ENCODE assay signal across 12 mouse cellular contexts in the genomic region with DNA sequence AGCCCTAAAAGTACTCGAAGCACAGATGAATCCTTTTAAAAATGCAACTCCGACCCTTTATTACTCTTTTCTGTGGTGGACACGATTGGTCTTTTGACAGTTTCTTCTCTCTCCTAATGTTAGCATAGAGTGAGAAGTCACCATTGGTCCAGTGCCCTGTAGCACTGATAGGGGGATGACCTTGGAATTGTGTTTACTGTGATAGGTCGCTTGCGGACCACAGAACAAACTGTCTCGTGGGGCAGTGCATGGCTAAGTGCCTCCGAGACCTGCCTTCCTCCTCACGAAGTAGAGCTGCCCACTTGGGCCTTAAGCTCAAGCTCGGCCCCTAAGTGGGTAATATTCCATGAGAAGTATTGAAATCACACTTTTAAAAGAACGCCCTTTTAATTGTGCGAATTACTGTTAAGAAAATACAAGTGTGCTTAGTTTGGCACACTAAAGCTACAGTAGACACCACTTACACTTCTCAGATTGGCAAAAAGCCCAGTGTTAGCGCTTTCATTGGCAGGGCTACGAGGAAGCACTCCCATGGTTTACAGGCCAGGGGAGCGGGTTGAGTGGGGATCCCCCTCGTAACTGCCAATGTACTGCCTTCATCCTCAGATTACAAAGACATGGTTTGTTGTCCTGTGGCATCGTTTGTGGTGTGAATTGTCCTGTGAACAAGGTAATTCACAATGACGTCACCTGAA. TPM values are rescaled to one million over a fixed set of nuclear protein-coding genes. Genes with fewer than 3 reads are reported as not detected.
DNase-seq lines count a peak whose midpoint lies in the region; ATAC-seq and TF ChIP-seq lines count a peak whose summit lies in the region.
"Had no signal": no experiment of that assay in that cellular context is flagged by ENCODE, and none has a peak within 500 bp of the region (broad histone marks: within the 10 kb centered on the region; RNA-seq: fewer than 3 reads in every experiment).

No protein-coding gene starts in this region.

- peak; percentile 35 to 46 for DNase-seq in cerebellum, postnatal 10 days
- no peak for DNase-seq in cerebellum, adult 11 months
- peak; percentile 82 for DNase-seq in liver, adult 2 months (ENCODE audit: extremely low read depth, low read depth, low spot score)
- DNase-seq in liver, embryonic 11.5 days (ENCODE audit: low spot score), result no peak
- DNase-seq in lung, postnatal 25 days (ENCODE audit: low spot score), result peak; percentile 53
- no peak for DNase-seq in gastrocnemius, postnatal 36 days
- no peak for DNase-seq in layer of hippocampus, adult 2 months (ENCODE audit: low spot score in 2 of 2)
- DNase-seq: B cell, adult 2 months; thymus, adult 2 months had no signal

- 17% methylated on average over 17 of the region's 17 CpGs for WGBS in liver, adult 2 months
- 77% methylated on average over 17 of the region's 17 CpGs for WGBS in liver, embryonic 11.5 days
- WGBS in heart, embryonic 13.5 days, result 50% methylated on average over 17 of the region's 17 CpGs

- no peak overlapping the region for H3K4me2 ChIP-seq in liver, embryonic 11.5 days
- H3K4me2 ChIP-seq in heart, embryonic 13.5 days, result peak overlapping the region; percentile 25; the same call in 1 of the 2 replicates
- H3K4me2 ChIP-seq: hindbrain, embryonic 15.5 days; liver, embryonic 15.5 days had no signal

- no peak for TF ChIP-seq CTCF in liver, adult 2 months (IDR thresholded peaks at IDR 0.05; ENCODE audit: low read depth, low read length)
- no peak for TF ChIP-seq CTCF in layer of hippocampus, adult 2 months (conservative IDR thresholded peaks at IDR 0.05)

- intact Hi-C loops in gastrocnemius, postnatal 36 days (cut with DNase I), result no loop called here

- H3K9me3 ChIP-seq in liver, embryonic 11.5 days (ENCODE audit: control insufficient read depth, low read length), result no peaks in the 10 kb centered on the region
- no peaks in the 10 kb centered on the region for H3K9me3 ChIP-seq in heart, embryonic 13.5 days
- H3K9me3 ChIP-seq: hindbrain, embryonic 15.5 days; liver, embryonic 15.5 days had no signal

- no peak overlapping the region for H3K9ac ChIP-seq in liver, adult 2 months (ENCODE audit: low read depth, low read length)
- H3K9ac ChIP-seq in liver, embryonic 11.5 days (ENCODE audit: low read depth, low read length), result no peak overlapping the region
- no peak overlapping the region for H3K9ac ChIP-seq in heart, embryonic 13.5 days
- H3K9ac ChIP-seq: hindbrain, embryonic 15.5 days; liver, embryonic 15.5 days had no signal

- no peak overlapping the region for H3K4me3 ChIP-seq in liver, adult 2 months (ENCODE audit: insufficient read depth, low read depth, low read length)
- no peak overlapping the region for H3K4me3 ChIP-seq in liver, embryonic 11.5 days (ENCODE audit: low read depth, low read length)
- H3K4me3 ChIP-seq in heart, embryonic 13.5 days, result no peak overlapping the region
- H3K4me3 ChIP-seq in layer of hippocampus, adult 2 months, result no peak overlapping the region
- H3K4me3 ChIP-seq: hindbrain, embryonic 15.5 days; liver, embryonic 15.5 days had no signal

- peak overlapping the region; percentile 24 for H3K27ac ChIP-seq in liver, adult 2 months (replicated peaks; ENCODE audit: insufficient read depth, low read depth, low read length)
- H3K27ac ChIP-seq in liver, embryonic 11.5 days (ENCODE audit: low read depth, low read length), result no peak overlapping the region
- H3K27ac ChIP-seq in heart, embryonic 13.5 days (replicated peaks), result peak overlapping the region; percentile 26; the same call in 1 of the 2 replicates
- no peak overlapping the region for H3K27ac ChIP-seq in layer of hippocampus, adult 2 months
- H3K27ac ChIP-seq: hindbrain, embryonic 15.5 days; liver, embryonic 15.5 days had no signal

- H3K27me3 ChIP-seq in liver, adult 2 months (ENCODE audit: control insufficient read depth, insufficient read depth, low read length), result no peaks in the 10 kb centered on the region
- no peaks in the 10 kb centered on the region for H3K27me3 ChIP-seq in liver, embryonic 11.5 days (replicated peaks; ENCODE audit: control insufficient read depth, insufficient read depth, low read length)
- H3K27me3 ChIP-seq in heart, embryonic 13.5 days (replicated peaks), result peaks cover 24% of the 10 kb centered on the region
- H3K27me3 ChIP-seq: hindbrain, embryonic 15.5 days; liver, embryonic 15.5 days had no signal

- H3K36me3 ChIP-seq in liver, adult 2 months (ENCODE audit: control insufficient read depth, insufficient read depth, low read length), result peaks cover 93% of the 10 kb centered on the region
- H3K36me3 ChIP-seq in liver, embryonic 11.5 days (ENCODE audit: control insufficient read depth, insufficient read depth, low read length), result no peaks in the 10 kb centered on the region
- no peaks in the 10 kb centered on the region for H3K36me3 ChIP-seq in heart, embryonic 13.5 days

- H3K79me2 ChIP-seq in liver, adult 2 months (ENCODE audit: control insufficient read depth, insufficient read depth, low read length), result peaks cover 16% of the 10 kb centered on the region; the same call in 1 of the 2 replicates

- no peak for ATAC-seq in liver, embryonic 11.5 days (replicated peaks; ENCODE audit: low FRiP score)
- ATAC-seq in heart, embryonic 13.5 days (ENCODE audit: extremely low read depth, insufficient number of reproducible peaks, low FRiP score, low TSS enrichment), result no peak; the same call in 1 of the 2 replicates

- H3K4me1 ChIP-seq in liver, adult 2 months (ENCODE audit: control insufficient read depth, insufficient read depth, low read length), result peaks cover 36% of the 10 kb centered on the region
- no peaks in the 10 kb centered on the region for H3K4me1 ChIP-seq in liver, embryonic 11.5 days (replicated peaks; ENCODE audit: control insufficient read depth, insufficient read depth, low read length)
- peaks cover 5% of the 10 kb centered on the region for H3K4me1 ChIP-seq in heart, embryonic 13.5 days
- H3K4me1 ChIP-seq: hindbrain, embryonic 15.5 days; liver, embryonic 15.5 days had no signal

- TF ChIP-seq POLR2A in liver, adult 2 months (IDR thresholded peaks at IDR 0.05; ENCODE audit: extremely low read depth, insufficient read depth, low read length), result no peak

RNA-seq across cellular contexts. Expression of gene Slc27a2, which starts 11.4 kb away (rescaled TPM):
- 1,190 and 1,397 TPM in 2 replicates for total RNA-seq in liver, adult 2 months (2014; rRNA removed)
- polyA plus RNA-seq in liver, adult 2 months (2012; rRNA removed), result 912 and 1,036 TPM in 2 replicates
- 39.0 and 39.6 TPM in 2 replicates for polyA plus RNA-seq in liver, embryonic 11.5 days (2014; fragmentation: Nextera tagmentation; extraction: Ambion mirVana)
- 0.79 and 2.5 TPM in 2 replicates for polyA plus RNA-seq in heart, embryonic 13.5 days (2015; fragmentation: Nextera tagmentation; extraction: Ambion mirVana)
- not detected for total RNA-seq in gastrocnemius, postnatal 36 days (2021)
- 10 to 100 TPM; 15.3 to 15.9 TPM for total RNA-seq in layer of hippocampus, adult 2 months (2021)

RNA-seq across cellular contexts. Expression of gene Hdc, which starts 55.5 kb away (rescaled TPM):
- total RNA-seq in liver, adult 2 months (2014; rRNA removed), result 1.1 and 1.8 TPM in 2 replicates
- polyA plus RNA-seq in liver, adult 2 months (2012; rRNA removed), result 0.97 and 1.7 TPM in 2 replicates
- 7.4 and 9.4 TPM in 2 replicates for polyA plus RNA-seq in liver, embryonic 11.5 days (2014; fragmentation: Nextera tagmentation; extraction: Ambion mirVana)
- 3.8 and 4.2 TPM in 2 replicates for polyA plus RNA-seq in heart, embryonic 13.5 days (2015; fragmentation: Nextera tagmentation; extraction: Ambion mirVana)
- 1 to 10 TPM in 1 of 2 experiments, under 1 TPM in 1; 0.44 to 1.4 TPM for total RNA-seq in gastrocnemius, postnatal 36 days (2021)
- 1 to 10 TPM; 1.1 TPM for total RNA-seq in layer of hippocampus, adult 2 months (2021)

Comparison
In these comparisons a context has a peak if more than half of its experiments do, and no peak if none do; other contexts are left out.
1. DNase-seq: peak in cerebellum, postnatal 10 days (2 of 2), liver, adult 2 months (single experiment) and lung, postnatal 25 days (single experiment); none in cerebellum, adult 11 months (single experiment), liver, embryonic 11.5 days (single experiment), gastrocnemius, postnatal 36 days (0 of 2) and layer of hippocampus, adult 2 months (0 of 2).
2. H3K27ac ChIP-seq: peak in liver, adult 2 months (single experiment) and heart, embryonic 13.5 days (single experiment); none in liver, embryonic 11.5 days (single experiment) and layer of hippocampus, adult 2 months (single experiment).
3. RNA of gene Slc27a2, which starts 11.4 kb away (total RNA-seq): 1,190 to 1,397 TPM in liver, adult 2 months; 15.3 to 15.9 TPM in layer of hippocampus, adult 2 months and not detected in gastrocnemius, postnatal 36 days; every median in the first group is over 10 times any median in the second.